Mouse (Mus musculus): ENCODE measurements around the gene Gm20388. TPM values are rescaled to one million over a fixed set of nuclear protein-coding genes. Genes with fewer than 3 reads are reported as not detected.
A peak's percentile ranks its signal among the peaks of the same experiment; 100 is the strongest.

Gene Gm20388
- polyA plus RNA-seq, 2 experiments = 8.5 TPM; not detected in 1

- Histone ChIP-seq H3K4me2 (ENCODE audit: low read depth) (no peak overlapping the region), H3K9ac (replicated peaks) (no peak overlapping the region; the same call in 1 of the 2 replicates), H3K4me1 (replicated peaks; ENCODE audit: control insufficient read depth in 2 of 2, insufficient read depth in 2 of 2, low read length in 1 of 2) (peaks cover 32 to 36% of the 10 kb centered on the region in 2 experiments), H3K9me3 (ENCODE audit: control insufficient read depth, low read length) (no peaks in the 10 kb centered on the region), H3K36me3 (replicated peaks; ENCODE audit: control insufficient read depth, insufficient read depth, low read depth) (no peaks in the 10 kb centered on the region), H3K4me3 (ENCODE audit: insufficient read depth in 1 of 2, low read depth in 2 of 2, low read length in 2 of 2) (no peak overlapping the region), H3K27ac (no peak overlapping the region), H3K27me3 (ENCODE audit: control insufficient read depth, insufficient read depth, low read length) (peaks cover 3% of the 10 kb centered on the region)
- 13% methylated on average over 7 of the region's 7 CpGs for WGBS (ENCODE audit: insufficient replicate concordance)
- no peak for ATAC-seq (ENCODE audit: insufficient read depth)
- TF ChIP-seq CTCF (IDR thresholded peaks at IDR 0.05; ENCODE audit: low read depth) (peak; percentile 92), EP300 (IDR thresholded peaks at IDR 0.05; ENCODE audit: low read depth) (no peak)
- no peak for DNase-seq (ENCODE audit: low read depth in 3 of 3, low spot score in 3 of 3)
Measured at GRCm38 (mm10) chr8:120471166-120471565, 560.5 kb downstream of the Gm20388 start.

- H3K9ac ChIP-seq (replicated peaks) = no peak overlapping the region
- no peak for ATAC-seq (ENCODE audit: insufficient read depth)
- TF ChIP-seq EP300 (IDR thresholded peaks at IDR 0.05; ENCODE audit: low read depth) (no peak), CTCF (IDR thresholded peaks at IDR 0.05; ENCODE audit: low read depth) (no peak)
Measured at GRCm38 (mm10) chr8:120471752-120472151, 561.1 kb downstream of the Gm20388 start.

GRCm38 (mm10) chr8:120472230-120472629 is 561.6 kb downstream of the Gm20388 start:
- 68% methylated on average over 16 of the region's 16 CpGs for WGBS (ENCODE audit: insufficient replicate concordance)
- Histone ChIP-seq H3K36me3 (replicated peaks; ENCODE audit: control insufficient read depth, insufficient read depth, low read depth) (no peaks in the 10 kb centered on the region), H3K27ac (no peak overlapping the region), H3K4me3 (ENCODE audit: insufficient read depth in 1 of 2, low read depth in 2 of 2, low read length in 2 of 2) (no peak overlapping the region), H3K4me2 (ENCODE audit: low read depth) (no peak overlapping the region), H3K27me3 (ENCODE audit: control insufficient read depth, insufficient read depth, low read length) (no peaks in the 10 kb centered on the region; the same call in 1 of the 2 replicates), H3K9me3 (ENCODE audit: control insufficient read depth, low read length) (no peaks in the 10 kb centered on the region), H3K4me1 (replicated peaks; ENCODE audit: control insufficient read depth in 2 of 2, insufficient read depth in 2 of 2, low read length in 1 of 2) (peaks cover 43 to 46% of the 10 kb centered on the region in 2 experiments), H3K9ac (replicated peaks) (no peak overlapping the region)
- ATAC-seq (ENCODE audit: insufficient read depth) (no peak), DNase-seq (ENCODE audit: low read depth in 3 of 3, low spot score in 3 of 3) (no peak)
- no peak for TF ChIP-seq CTCF (IDR thresholded peaks at IDR 0.05; ENCODE audit: low read depth)
- TF ChIP-seq EP300 (IDR thresholded peaks at IDR 0.05; ENCODE audit: low read depth) = no peak

More at GRCm38 (mm10) chr8:120471752-120472151, 561.1 kb downstream of the Gm20388 start:
- Histone ChIP-seq H3K4me1 (replicated peaks; ENCODE audit: control insufficient read depth in 2 of 2, insufficient read depth in 2 of 2, low read length in 1 of 2) (peaks cover 38 to 41% of the 10 kb centered on the region in 2 experiments), H3K4me2 (ENCODE audit: low read depth) (no peak overlapping the region), H3K9me3 (ENCODE audit: control insufficient read depth, low read length) (no peaks in the 10 kb centered on the region), H3K4me3 (ENCODE audit: insufficient read depth in 1 of 2, low read depth in 2 of 2, low read length in 2 of 2) (no peak overlapping the region), H3K36me3 (replicated peaks; ENCODE audit: control insufficient read depth, insufficient read depth, low read depth) (no peaks in the 10 kb centered on the region), H3K27ac (no peak overlapping the region), H3K27me3 (ENCODE audit: control insufficient read depth, insufficient read depth, low read length) (no peaks in the 10 kb centered on the region; the same call in 1 of the 2 replicates)
- DNase-seq (ENCODE audit: low read depth in 3 of 3, low spot score in 3 of 3) = no peak
- 56% methylated on average over 2 of the region's 2 CpGs for WGBS (ENCODE audit: insufficient replicate concordance)

- ATAC-seq (ENCODE audit: insufficient read depth) (no peak), DNase-seq (ENCODE audit: low read depth in 3 of 3, low spot score in 3 of 3) (no peak)
- Histone ChIP-seq H3K9me3 (ENCODE audit: control insufficient read depth, low read length) (no peaks in the 10 kb centered on the region), H3K9ac (replicated peaks) (no peak overlapping the region), H3K4me2 (ENCODE audit: low read depth) (no peak overlapping the region), H3K27ac (no peak overlapping the region), H3K36me3 (replicated peaks; ENCODE audit: control insufficient read depth, insufficient read depth, low read depth) (no peaks in the 10 kb centered on the region), H3K4me3 (ENCODE audit: insufficient read depth in 1 of 2, low read depth in 2 of 2, low read length in 2 of 2) (no peak overlapping the region), H3K27me3 (ENCODE audit: control insufficient read depth, insufficient read depth, low read length) (no peaks in the 10 kb centered on the region; the same call in 1 of the 2 replicates), H3K4me1 (replicated peaks; ENCODE audit: control insufficient read depth in 2 of 2, insufficient read depth in 2 of 2, low read length in 1 of 2) (peaks cover 47 to 51% of the 10 kb centered on the region in 2 experiments)
- TF ChIP-seq CTCF (IDR thresholded peaks at IDR 0.05; ENCODE audit: low read depth) = no peak
- TF ChIP-seq EP300 (IDR thresholded peaks at IDR 0.05; ENCODE audit: low read depth) = no peak
- 66% methylated on average over 13 of the region's 13 CpGs for WGBS (ENCODE audit: insufficient replicate concordance)
Measured at GRCm38 (mm10) chr8:120473729-120474364, 563.2 kb downstream of the Gm20388 start.

- Histone ChIP-seq H3K4me1 (replicated peaks; ENCODE audit: control insufficient read depth in 2 of 2, insufficient read depth in 2 of 2, low read length in 1 of 2) (peaks cover 55 to 58% of the 10 kb centered on the region in 2 experiments), H3K27me3 (ENCODE audit: control insufficient read depth, insufficient read depth, low read length) (no peaks in the 10 kb centered on the region; the same call in 1 of the 2 replicates), H3K9ac (replicated peaks) (peak overlapping the region; percentile 65), H3K36me3 (replicated peaks; ENCODE audit: control insufficient read depth, insufficient read depth, low read depth) (no peaks in the 10 kb centered on the region), H3K4me3 (ENCODE audit: insufficient read depth in 1 of 2, low read depth in 2 of 2, low read length in 2 of 2) (no peak overlapping the region), H3K4me2 (ENCODE audit: low read depth) (peak overlapping the region; percentile 76), H3K27ac (peak overlapping the region; percentile 86), H3K9me3 (ENCODE audit: control insufficient read depth, low read length) (no peaks in the 10 kb centered on the region)
- no peak for TF ChIP-seq EP300 (IDR thresholded peaks at IDR 0.05; ENCODE audit: low read depth)
- no peak for TF ChIP-seq CTCF (IDR thresholded peaks at IDR 0.05; ENCODE audit: low read depth)
- ATAC-seq (ENCODE audit: insufficient read depth) = no peak
- no peak for DNase-seq (ENCODE audit: low read depth in 3 of 3, low spot score in 3 of 3)
- 45% methylated on average over 11 of the region's 11 CpGs for WGBS (ENCODE audit: insufficient replicate concordance)
Measured at GRCm38 (mm10) chr8:120474496-120475235, 564.0 kb downstream of the Gm20388 start.

All from liver, embryonic 14.5 days (tissue).